In genomic region chr10:26752064-26752928, GRCm38 (mm10) we compare ENCODE assay signal across 7 mouse cellular contexts. TPM values are rescaled to one million over a fixed set of nuclear protein-coding genes. Genes with fewer than 3 reads are reported as not detected.
DNase-seq lines count a peak whose midpoint lies in the region; ATAC-seq and TF ChIP-seq lines count a peak whose summit lies in the region.

No protein-coding gene starts in this region.

- no peaks in the 10 kb centered on the region for H3K79me2 ChIP-seq in MEL (ENCODE audit: control insufficient read depth, insufficient read depth, low read length, poor library complexity)

- peak; percentile 77 for DNase-seq in MEL (ENCODE audit: low read depth, low spot score)
- peak; percentile 60 to 65 for DNase-seq in adrenal gland, postnatal 36 days
- DNase-seq in layer of hippocampus, postnatal 10 days (ENCODE audit: low spot score in 2 of 2), result peak; percentile 71 to 80
- DNase-seq in lung, postnatal 25 days (ENCODE audit: low spot score), result peak; percentile 50
- peak; percentile 36 to 48 for DNase-seq in right cerebral cortex, postnatal 36 days (ENCODE audit: low spot score in 2 of 2)

- peak; percentile 63 to 79 (median 72) for TF ChIP-seq CTCF in MEL (IDR thresholded peaks at IDR 0.05 in 2 of 3, conservative IDR thresholded peaks at IDR 0.05 in 1 of 3; ENCODE audit: control insufficient read depth in 1 of 3, insufficient read depth in 1 of 3, low read depth in 2 of 3, low read length in 3 of 3, poor library complexity in 1 of 3, severe bottlenecking in 1 of 3)

- peak overlapping the region; percentile 44 for H3K4me2 ChIP-seq in forebrain, embryonic 16.5 days (ENCODE audit: low read length)
- H3K4me2 ChIP-seq in hindbrain, embryonic 15.5 days, result no peak overlapping the region

- TF ChIP-seq POLR2A in MEL (IDR thresholded peaks at IDR 0.05; ENCODE audit: control insufficient read depth in 1 of 2, insufficient read depth in 1 of 2, low read depth in 1 of 2, low read length in 2 of 2, poor library complexity in 1 of 2), result no peak

- peaks cover 4 to 29% of the 10 kb centered on the region in 2 experiments for H3K4me1 ChIP-seq in MEL (ENCODE audit: control insufficient read depth in 1 of 2, insufficient read depth in 2 of 2, low read length in 2 of 2)
- H3K4me1 ChIP-seq in forebrain, embryonic 16.5 days (replicated peaks; ENCODE audit: control insufficient read depth, insufficient read depth, low read length), result 0 out of 2 replicates have a peak, but pooled peaks cover 3% of the 10 kb centered on the region
- no peaks in the 10 kb centered on the region; the same call in 1 of the 2 replicates for H3K4me1 ChIP-seq in hindbrain, embryonic 15.5 days (replicated peaks)

- TF ChIP-seq EP300 in MEL (IDR thresholded peaks at IDR 0.05; ENCODE audit: low read depth in 1 of 2, low read length in 2 of 2), result no peak

- peak; percentile 46 for TF ChIP-seq RAD21 in MEL (IDR thresholded peaks at IDR 0.05; ENCODE audit: low read depth, low read length)

- no peak overlapping the region for H3K27ac ChIP-seq in MEL (ENCODE audit: control insufficient read depth, low read depth, low read length)
- H3K27ac ChIP-seq in forebrain, embryonic 16.5 days (ENCODE audit: low read length), result peak overlapping the region; percentile 39; the same call in 1 of the 2 replicates
- H3K27ac ChIP-seq in hindbrain, embryonic 15.5 days (replicated peaks), result peak overlapping the region; percentile 50

- peak; percentile 77 for ATAC-seq in forebrain, embryonic 16.5 days
- peak; percentile 69 for ATAC-seq in hindbrain, embryonic 15.5 days (ENCODE audit: low FRiP score, low read depth)

- H3K9ac ChIP-seq in MEL (ENCODE audit: control insufficient read depth, low read depth, low read length, poor library complexity, severe bottlenecking), result no peak overlapping the region
- H3K9ac ChIP-seq in forebrain, embryonic 16.5 days (replicated peaks; ENCODE audit: low read depth, low read length), result peak overlapping the region; percentile 40
- H3K9ac ChIP-seq in hindbrain, embryonic 15.5 days, result no peak overlapping the region

- no peaks in the 10 kb centered on the region for H3K9me3 ChIP-seq in MEL (replicated peaks; ENCODE audit: insufficient read depth, low read length)
- H3K9me3 ChIP-seq in forebrain, embryonic 16.5 days (ENCODE audit: control insufficient read depth, low read length), result no peaks in the 10 kb centered on the region
- no peaks in the 10 kb centered on the region for H3K9me3 ChIP-seq in hindbrain, embryonic 15.5 days

- 23% methylated on average over 16 of the region's 16 CpGs for WGBS in forebrain, embryonic 16.5 days
- WGBS in hindbrain, embryonic 15.5 days, result 63% methylated on average over 16 of the region's 16 CpGs

- H3K36me3 ChIP-seq in MEL (ENCODE audit: control insufficient read depth in 1 of 2, insufficient read depth in 2 of 2, low read length in 2 of 2), result peaks cover 0 to 24% of the 10 kb centered on the region in 2 experiments; a peak in 2 of 4 replicates
- no peaks in the 10 kb centered on the region for H3K36me3 ChIP-seq in forebrain, embryonic 16.5 days (ENCODE audit: control insufficient read depth, insufficient read depth)
- H3K36me3 ChIP-seq in hindbrain, embryonic 15.5 days, result no peaks in the 10 kb centered on the region

- H3K4me3 ChIP-seq in MEL (ENCODE audit: control insufficient read depth in 1 of 2, insufficient read depth in 1 of 2, low read depth in 2 of 2, low read length in 2 of 2), result no peak overlapping the region
- no peak overlapping the region for H3K4me3 ChIP-seq in forebrain, embryonic 16.5 days (replicated peaks; ENCODE audit: low read length)
- no peak overlapping the region for H3K4me3 ChIP-seq in hindbrain, embryonic 15.5 days

- H3K27me3 ChIP-seq in MEL (ENCODE audit: control insufficient read depth in 1 of 2, insufficient read depth in 2 of 2, low read length in 2 of 2), result no peaks in the 10 kb centered on the region
- H3K27me3 ChIP-seq in forebrain, embryonic 16.5 days (replicated peaks; ENCODE audit: control insufficient read depth, insufficient read depth, low read length), result no peaks in the 10 kb centered on the region
- no peaks in the 10 kb centered on the region for H3K27me3 ChIP-seq in hindbrain, embryonic 15.5 days

TF ChIP-seq in MEL, 35 proteins besides CTCF, POLR2A, EP300 and RAD21:
- TF ChIP-seq NRF1 (IDR thresholded peaks at IDR 0.05; ENCODE audit: insufficient read depth, low read depth, low read length, poor library complexity, severe bottlenecking), result no peak
- no peak for TF ChIP-seq UBTF (IDR thresholded peaks at IDR 0.05; ENCODE audit: borderline replicate concordance, insufficient read depth, low read depth, low read length)
- peak; percentile 63 for TF ChIP-seq SMC3 (IDR thresholded peaks at IDR 0.05; ENCODE audit: low read depth, low read length)
- peak; percentile 14; the same call in 1 of the 2 replicates for TF ChIP-seq ZC3H11A (IDR thresholded peaks at IDR 0.05; ENCODE audit: low read depth, low read length)
- TF ChIP-seq USF2 (IDR thresholded peaks at IDR 0.05; ENCODE audit: borderline replicate concordance in 1 of 2, insufficient read depth in 1 of 2, low read depth in 1 of 2, low read length in 2 of 2), result no peak

RNA-seq across cellular contexts. Expression of gene Arhgap18, which starts 0.9 kb away (rescaled TPM):
- 3.4 and 4.4 TPM in 2 replicates for total RNA-seq in MEL (2012; rRNA removed)
- 1 to 10 TPM in 1 of 2 experiments, not detected in 1; 4.4 TPM for polyA plus RNA-seq in MEL (2012; ENCODE audit: insufficient read depth in 1 of 2, insufficient read length in 2 of 2, low read depth in 1 of 2, low replicate concordance in 2 of 2, missing spikeins in 1 of 2)
- total RNA-seq in adrenal gland, postnatal 36 days (2021), result 10 to 100 TPM; 28.3 to 41.6 TPM
- 13.2 and 13.8 TPM in 2 replicates for polyA plus RNA-seq in forebrain, embryonic 16.5 days (2015; fragmentation: Nextera tagmentation; extraction: Ambion mirVana)
- polyA plus RNA-seq in hindbrain, embryonic 15.5 days (2015; fragmentation: Nextera tagmentation; extraction: Ambion mirVana), result 10.2 and 13.7 TPM in 2 replicates
- 1 to 10 TPM; 9.2 to 9.8 TPM for total RNA-seq in layer of hippocampus, postnatal 10 days (2021)
